In the genomic region with DNA sequence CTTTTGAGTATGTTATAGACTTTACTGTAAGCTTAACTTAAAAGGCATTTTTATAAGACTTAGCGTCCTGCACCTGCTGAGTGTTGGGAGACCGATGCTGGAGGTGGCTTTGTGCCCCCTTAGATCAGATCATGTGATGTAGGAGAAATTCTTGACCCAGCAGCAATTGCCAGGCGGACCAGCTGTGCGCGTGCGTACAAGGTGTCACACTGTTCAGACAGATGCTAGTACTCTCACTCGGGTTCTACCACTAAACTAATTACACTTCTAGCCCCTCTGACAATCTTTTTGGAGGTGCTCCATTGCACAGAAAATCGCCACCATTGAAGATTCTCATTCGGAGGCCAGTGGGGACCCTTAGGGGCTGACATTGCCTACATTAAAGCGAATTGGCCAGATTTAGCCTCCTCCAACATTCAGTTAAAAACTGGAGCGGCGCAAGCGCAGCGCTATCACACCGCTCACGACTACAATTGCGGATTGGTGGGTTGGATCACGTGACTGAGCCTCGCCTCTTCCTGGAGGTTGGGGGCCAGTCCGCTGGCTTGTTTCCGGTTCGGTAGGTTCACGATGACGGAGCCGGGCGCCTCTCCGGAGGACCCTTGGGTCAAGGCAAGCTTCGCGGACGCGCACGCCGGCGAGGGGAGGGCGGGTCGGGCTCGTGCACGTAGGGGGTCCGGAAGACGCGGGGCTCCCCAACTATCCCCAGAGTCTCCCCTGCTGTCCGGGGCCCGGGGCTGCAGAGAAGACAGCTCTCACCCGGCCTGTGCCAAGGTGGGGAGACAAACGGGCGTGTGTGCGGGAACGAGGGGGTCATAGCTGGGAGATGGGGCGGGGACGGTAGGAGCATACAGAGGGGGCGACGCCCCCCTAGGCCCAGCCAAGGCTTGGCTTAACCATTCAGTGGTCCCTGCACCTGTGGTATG, we compare ENCODE assay signal across 8 mouse cellular contexts. TPM values are rescaled to one million over a fixed set of nuclear protein-coding genes. Genes with fewer than 3 reads are reported as not detected.
DNase-seq lines count a peak whose midpoint lies in the region; ATAC-seq lines count a peak whose summit lies in the region.

A gene (plus strand): TSS at position 522 of the 926 bp plus-strand sequence.

- ATAC-seq in inflammation-experienced regulatory T-cells, adult 6 months: peak; percentile 80
- peak; percentile 72 for ATAC-seq in megakaryocyte-erythroid progenitor cell, adult 5-6 weeks (replicated peaks; ENCODE audit: low FRiP score, low TSS enrichment, poor library complexity, severe bottlenecking)

- DNase-seq in adipocyte (ENCODE audit: low spot score): peak; percentile 95
- DNase-seq in embryo, embryonic 10 days (ENCODE audit: low spot score): peak; percentile 97
- peak; percentile 91 for DNase-seq in gastrocnemius, postnatal 14 days
- DNase-seq in left cerebral cortex, postnatal 10 days (ENCODE audit: extremely low spot score in 1 of 2, low spot score in 2 of 2): peak; percentile 91 to 95
- peak; percentile 89 for DNase-seq in right cerebral cortex, postnatal 25 days
- peak; percentile 86 to 93 for DNase-seq in urinary bladder, postnatal 4 days (ENCODE audit: low spot score in 2 of 2)

- intact Hi-C loops in gastrocnemius, postnatal 14 days (cut with DNase I; ENCODE audit: low total_unique reads): no loop called here
- intact Hi-C loops in left cerebral cortex, postnatal 10 days (cut with DNase I): no loop called here

RNA-seq across cellular contexts. Expression of the gene that starts here (rescaled TPM):
- 10 to 100 TPM; 10.8 to 12.4 TPM for total RNA-seq in gastrocnemius, postnatal 14 days (2021)
- 10 to 100 TPM; 61.9 to 74.3 (median 66.5) TPM for polyA plus RNA-seq in inflammation-experienced regulatory T-cells, adult 6 months (2017; shearing (Covaris generic))
- 10 to 100 TPM; 52.8 to 55.8 TPM for total RNA-seq in left cerebral cortex, postnatal 10 days (2021)
- 46.8 and 53.3 TPM in 2 replicates for total RNA-seq in megakaryocyte-erythroid progenitor cell, adult 5-6 weeks (2014; fragmentation: Nextera tagmentation)
- 34.5 and 74.8 TPM in 2 replicates for total RNA-seq in megakaryocyte-erythroid progenitor cell, adult 5-6 weeks (2017)

Comparison
In these comparisons a context has a peak if more than half of its experiments do, and no peak if none do; other contexts are left out.
1. Peak in every context shown above with its lines: DNase-seq and ATAC-seq.